Mouse (Mus musculus) activated CD4-positive, CD25-positive, alpha-beta regulatory T cell, adult 4 months (primary cell): Measurements from ENCODE around the gene Kif5a. TPM values are rescaled to one million over a fixed set of nuclear protein-coding genes. Genes with fewer than 3 reads are reported as not detected.

ENCODE experiments used
- ATAC-seq: one replicate; pipeline ENCODE4 v1.8.0; 2017
- polyA plus RNA-seq, 2 experiments: library from polyadenylated mRNA; unstranded; fragments of 100-300 nt; shearing (Covaris generic); gene quantifications; one replicate each; pipeline ENCODE4 v1.2.1; 2017

The Kif5a gene
- polyA plus RNA-seq, 2 experiments from 2014 or later, result 0.18 to 0.70 TPM

DNA sequence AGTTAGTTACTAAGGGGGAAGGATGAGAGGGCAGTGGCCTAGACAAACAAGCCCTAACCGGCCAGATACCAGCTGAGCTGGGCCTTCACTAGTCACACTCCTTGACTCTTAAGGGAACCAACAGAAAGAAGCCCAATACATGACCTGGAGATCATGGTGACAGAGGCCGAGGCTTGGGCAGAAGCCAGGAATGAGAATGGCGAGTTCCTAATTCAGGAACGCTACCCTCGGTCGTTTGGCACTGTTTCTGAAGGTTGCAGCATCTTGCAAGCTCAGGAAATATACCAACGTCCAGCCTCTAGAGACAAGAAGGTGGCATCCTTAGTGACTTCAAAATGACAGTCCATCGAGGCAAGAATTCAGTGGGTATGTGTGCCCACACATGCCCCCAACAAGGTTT lies 1.2 kb upstream of the Kif5a start:
- no peak for ATAC-seq

DNA sequence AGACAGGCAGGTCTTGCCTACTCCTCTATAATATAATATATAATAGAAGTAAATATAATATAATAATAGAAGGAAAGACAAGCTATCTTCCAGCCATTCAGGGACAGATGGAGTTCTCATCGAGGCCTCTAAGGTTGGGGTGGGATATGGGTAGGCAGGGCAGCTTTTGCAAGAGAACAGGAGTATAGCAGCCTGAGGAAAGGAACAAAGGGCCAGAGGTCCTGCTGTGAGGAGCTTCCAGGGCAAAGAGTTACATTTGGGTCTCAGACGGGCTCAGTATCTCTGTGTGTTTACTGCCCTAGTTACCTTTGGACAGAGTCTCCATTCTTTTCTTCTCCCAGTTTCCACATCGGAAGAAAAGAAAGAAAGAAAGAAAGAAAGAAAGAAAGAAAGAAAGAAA lies 483 bp upstream of the Kif5a start:
- no peak for ATAC-seq

DNA sequence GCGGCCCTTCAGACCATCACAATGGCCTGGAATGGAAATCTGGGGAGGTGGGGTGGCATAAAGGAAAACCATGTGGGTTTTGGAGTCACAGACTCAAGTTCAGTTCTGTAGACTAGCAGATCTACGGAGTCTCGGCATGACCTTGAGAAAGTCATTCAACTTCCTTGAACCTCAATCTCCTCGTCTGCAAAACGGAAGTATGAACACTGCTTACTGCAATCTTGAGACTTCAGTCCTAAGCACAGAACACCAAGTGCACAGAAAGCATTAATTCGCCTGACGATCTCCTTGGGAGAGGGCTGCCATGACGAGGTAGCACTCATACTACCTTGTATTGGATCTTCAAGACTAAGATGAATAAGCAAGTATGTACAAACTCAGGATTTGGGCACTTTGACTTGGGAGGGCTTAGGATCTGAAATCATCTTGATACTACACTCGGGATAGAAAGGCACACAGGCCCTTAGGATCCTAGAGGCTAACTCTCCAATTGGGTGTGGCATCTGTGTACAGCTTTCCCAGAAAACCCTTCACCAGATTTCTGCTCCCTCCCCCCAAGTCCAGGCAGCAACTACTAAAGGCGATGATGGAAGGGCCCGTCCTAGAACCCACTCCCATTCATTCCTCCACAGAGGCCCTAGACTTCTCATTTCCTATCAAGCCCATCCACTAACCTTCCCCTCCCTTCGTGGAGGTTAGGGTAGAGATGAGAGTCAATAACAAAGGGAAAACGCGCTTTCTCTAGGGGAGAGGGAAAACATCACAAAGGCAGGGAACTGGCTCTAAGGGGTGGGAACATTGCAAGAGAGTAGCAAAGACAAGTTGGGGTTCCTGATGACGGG lies 1.2 kb downstream of the Kif5a start:
- no peak for ATAC-seq

DNA sequence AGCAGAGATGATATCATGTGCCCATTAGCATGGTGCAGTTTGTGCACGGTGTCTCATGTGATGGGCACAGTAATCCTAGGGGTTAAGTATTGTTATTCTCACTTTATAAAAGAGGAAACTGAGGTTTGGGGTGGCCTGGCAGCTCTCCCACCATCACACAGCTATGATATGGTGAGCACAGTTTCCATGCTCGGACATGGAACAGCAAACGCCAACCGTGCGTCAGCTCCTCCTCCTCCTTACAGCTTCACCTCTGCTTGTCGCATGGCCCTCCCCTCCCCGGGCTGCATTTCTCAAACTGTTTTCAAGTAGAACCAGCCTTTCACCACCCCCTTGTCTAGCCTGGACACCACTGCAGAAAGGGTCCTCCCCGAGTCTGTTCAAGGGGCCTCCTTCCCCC lies 4.7 kb downstream of the Kif5a start:
- no peak for ATAC-seq

DNA sequence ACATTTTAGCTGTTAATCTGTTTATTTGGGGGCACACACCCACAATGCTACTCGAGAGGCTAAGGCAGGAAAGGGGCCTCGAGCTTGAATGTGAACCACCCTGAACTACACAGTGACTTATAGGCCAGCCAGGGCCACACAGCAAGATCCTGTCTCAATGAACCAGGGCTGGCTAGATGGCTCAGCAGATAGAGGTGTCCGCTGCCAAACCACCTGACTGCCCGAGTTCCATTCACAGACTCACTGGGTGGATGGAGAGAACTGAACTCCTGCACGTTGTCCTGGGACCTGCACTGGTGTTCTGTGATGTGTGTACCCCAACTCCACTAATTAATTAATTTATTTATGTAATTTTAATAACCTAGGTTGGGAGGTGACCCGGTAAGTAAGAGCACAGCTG lies 5.4 kb downstream of the Kif5a start:
- ATAC-seq, result no peak

DNA sequence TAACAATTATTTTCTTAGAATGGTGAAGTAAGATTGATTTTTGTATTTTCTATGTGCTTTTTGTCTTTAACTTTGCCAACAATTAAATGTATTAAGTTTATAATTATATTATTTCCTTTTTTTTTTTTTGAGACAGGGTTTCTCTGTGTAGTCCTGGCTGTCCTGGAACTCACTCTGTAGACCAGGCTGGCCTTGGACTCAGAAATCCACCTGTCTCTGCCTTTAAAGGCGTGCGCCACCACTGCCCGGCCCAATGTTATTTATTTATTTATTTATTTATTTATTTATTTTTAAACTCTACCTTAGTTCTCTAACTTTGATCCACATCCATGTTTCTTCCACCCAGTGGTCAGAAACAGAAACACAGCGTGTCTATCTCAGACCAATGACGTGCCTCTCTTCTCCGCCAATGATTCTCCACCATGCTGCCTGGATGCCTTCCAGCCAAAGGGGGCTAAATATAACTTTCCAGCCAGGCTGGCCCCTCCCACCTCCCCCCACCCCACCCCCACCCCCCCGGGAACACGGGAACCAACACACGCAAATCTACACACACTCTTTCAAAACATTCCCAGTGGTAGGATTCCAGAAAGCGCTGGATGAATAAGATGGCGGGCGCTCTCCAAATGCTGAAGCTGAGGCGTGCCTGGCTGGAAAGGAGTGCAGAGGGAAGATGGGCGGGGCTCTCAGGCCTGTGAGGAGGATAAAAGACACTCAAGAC lies 7.4 kb downstream of the Kif5a start:
- no peak for ATAC-seq

DNA sequence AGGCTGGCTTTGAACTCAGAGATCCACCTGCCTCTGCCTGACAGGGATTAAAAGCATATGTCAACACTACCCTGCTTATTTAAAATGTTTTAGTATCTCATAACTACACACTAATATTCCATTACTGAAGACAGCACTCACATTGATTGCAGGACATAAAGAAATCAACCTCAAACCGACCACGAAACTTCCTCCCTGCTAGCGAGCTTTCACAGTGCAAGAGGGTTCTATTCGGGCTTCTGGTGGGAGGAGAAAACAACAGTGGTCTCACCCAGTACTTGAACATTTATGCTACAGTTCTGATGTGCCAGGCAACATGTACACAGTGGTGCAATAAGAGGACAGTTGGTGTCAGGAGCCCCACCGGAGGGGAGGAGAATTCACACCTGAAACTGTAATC lies 12.3 kb downstream of the Kif5a start:
- no peak for ATAC-seq

DNA sequence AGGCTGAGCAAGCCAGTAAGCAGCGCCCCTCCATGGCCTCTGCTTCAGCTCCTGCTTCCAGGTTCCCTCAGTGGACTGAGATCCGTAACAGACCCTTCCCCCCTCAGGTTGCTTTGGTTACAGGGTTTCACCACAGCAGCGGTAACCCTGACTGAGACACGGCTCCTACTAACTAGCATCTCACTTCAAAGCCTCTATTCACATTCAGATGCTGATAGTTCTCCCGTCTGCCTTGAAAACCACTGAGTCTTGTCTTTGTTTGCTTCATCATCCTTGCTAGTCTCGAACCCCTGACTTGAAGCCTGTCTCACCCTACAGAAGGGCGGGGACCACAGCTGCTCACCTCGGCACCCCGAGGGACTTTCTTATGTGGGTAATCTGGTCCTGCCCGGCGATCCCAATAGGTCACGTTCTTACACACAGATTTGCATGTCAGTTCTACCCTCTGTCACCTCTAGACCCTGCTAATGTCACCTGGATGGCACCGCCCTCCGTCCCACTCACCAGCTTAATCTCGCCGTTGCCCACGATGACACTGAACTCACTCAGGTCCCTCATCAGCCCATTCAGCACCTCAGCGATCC lies 24.8 kb downstream of the Kif5a start:
- ATAC-seq, result no peak

DNA sequence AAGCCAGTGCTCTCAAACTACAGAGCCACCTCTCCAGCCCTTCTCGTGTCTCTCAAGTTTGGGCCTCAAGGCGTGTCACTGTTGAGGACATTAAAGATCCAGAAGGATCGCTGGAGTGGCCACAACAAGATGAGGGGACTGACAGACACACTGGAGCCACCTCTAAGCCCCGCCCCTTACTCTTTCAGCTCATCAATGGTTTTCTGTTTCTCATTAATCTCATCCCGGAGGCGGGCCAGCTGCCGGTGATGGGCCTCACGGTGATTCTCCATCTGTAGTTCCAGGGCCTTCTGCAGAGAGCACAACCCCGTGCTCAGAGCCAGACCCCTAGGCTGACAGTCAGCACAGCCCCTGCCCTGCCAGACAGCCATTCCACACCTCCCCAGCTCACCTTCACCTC lies 26.6 kb downstream of the Kif5a start:
- no peak for ATAC-seq

DNA sequence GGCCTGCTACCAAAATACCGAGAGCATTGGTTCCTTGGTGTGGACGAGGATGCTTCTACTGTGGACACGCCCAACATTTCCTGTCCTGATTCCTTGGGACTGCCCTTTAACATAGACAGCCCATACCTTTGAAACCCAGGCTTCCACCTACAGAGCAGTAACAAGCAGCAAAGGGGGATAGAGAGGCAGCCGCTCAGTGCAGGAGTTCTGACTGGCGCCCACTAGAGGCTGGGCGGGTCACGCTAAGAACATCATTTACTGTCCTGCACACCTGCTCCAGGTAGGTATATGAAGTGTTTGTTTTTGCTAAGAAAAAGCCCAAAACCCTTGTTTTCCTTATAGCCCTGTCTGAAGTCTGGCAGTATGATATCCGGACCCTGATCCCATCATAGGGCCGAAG lies 30.0 kb downstream of the Kif5a start:
- ATAC-seq, result no peak

DNA sequence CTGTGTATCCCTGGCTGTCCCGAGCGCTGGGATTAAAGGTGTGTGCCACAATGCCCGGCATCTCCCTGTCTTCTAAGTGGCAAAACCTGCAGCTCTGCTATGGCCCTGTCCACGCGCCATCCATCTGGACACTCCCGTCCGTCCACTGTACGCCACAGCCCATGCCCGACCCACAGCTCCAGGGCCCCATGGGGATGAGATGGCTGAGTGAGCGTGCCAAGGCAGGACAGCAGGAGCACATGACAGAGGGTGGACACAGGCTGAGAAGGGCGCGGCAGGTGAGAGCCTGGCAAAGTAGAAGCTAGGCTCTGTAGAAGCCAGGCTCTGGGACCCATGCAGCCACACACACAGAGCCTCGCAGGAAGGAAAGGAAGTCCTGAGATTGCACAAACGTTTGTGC lies 31.4 kb downstream of the Kif5a start:
- ATAC-seq, result no peak

DNA sequence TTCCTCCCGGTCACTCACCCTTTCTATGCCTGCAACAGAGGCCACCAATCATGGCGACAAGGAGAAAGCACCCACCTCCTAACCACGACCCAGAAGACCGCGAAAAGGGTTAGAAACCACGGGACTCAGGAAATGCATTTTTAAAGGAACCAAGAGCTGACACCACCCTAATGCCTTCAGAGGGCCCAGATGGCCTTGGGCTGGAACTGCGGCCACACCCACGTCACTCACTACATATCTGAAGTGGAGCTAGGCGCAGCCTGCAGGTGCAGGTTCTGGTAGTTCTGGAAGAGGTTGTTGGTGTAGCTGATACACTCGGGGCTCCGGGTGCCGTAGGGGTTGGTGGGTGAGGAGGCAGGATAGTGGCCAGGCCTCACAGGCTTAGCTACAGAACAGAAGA lies 32.5 kb downstream of the Kif5a start:
- ATAC-seq, result no peak

DNA sequence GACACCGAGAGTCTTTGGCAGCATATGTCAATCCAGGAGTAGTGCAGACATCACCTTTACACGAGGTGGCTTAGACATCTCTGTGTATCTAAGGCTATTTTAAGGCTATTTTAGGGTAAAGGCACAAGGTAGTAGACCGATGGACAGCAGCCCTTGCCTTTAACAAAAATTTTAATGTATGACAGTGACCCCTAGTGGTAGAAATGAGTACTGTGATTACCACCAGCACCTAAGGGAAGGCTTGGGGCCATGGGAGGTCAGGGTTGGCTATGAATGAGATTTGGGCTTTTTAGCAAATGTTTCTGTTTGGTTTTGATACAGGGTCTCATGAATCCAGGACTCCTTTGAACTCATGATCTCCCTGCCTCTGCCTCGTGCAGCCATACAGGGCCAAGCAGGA lies 34.3 kb downstream of the Kif5a start:
- peak; percentile 32 for ATAC-seq

DNA sequence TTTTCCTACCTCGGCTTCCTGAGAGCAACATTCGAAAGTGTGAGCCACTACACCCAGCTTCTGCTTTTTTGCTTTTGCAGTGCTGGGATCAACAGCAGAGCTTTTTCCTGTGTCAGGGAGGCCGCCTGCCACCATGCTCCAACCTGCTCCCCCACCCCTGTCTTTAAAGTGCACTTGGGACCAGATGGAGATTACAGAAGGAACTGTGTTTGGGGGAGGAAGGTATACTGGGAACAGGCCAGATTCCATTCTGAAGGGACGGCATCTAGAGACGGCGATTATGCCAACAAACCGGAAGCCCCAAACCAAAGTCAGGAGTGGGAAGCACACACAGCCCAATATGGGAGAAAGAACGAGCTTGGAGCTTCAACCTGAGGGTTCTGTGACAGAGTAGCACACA lies 36.0 kb downstream of the Kif5a start:
- ATAC-seq, result no peak

DNA sequence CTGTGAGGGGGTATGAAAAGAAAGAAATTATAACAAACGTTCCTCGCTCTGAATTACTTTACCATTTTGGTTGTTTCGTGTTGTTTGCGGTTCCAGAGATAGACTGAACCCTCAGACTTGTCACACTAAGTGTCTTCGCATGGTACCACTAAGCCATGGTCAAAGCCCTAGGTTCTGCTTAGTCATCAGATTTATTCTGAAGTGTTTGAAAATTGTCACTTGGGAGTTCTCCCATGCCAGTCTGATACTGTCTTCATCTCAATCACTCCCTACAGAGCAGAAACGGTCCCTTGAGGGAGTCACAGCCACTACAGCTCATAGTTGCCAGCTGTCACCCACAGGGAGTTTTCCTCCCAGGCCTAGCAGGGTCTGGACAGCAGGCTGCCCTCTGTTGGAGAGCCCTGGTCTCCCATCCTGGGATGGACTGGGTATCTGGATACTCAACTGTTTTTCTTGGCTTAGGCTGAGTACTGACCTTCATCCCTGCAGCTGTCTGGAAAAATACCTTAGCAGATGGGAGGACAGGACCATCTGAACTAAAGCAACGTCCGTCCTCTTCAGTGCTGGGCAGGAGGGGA lies 36.7 kb downstream of the Kif5a start:
- no peak for ATAC-seq

DNA sequence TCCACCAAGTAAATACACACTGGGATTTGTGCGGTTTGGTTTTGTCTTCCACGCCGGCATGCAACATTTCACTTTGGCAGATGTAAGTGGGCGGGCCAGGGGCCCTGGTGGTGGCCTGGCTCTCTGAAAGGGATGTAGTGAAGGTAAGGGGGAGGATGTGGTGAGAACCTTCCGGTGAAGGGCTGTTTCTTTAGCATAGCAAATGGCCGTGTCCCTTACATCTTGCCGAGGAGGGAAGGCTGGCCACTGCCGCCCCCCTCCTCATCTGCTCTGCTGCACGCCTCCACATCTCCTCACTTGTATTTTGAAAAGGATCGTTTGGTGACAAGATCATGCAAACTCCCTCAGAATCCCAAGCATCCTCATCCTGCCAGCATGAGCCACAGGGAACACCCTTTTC lies 37.4 kb downstream of the Kif5a start:
- peak; percentile 96 for ATAC-seq

DNA sequence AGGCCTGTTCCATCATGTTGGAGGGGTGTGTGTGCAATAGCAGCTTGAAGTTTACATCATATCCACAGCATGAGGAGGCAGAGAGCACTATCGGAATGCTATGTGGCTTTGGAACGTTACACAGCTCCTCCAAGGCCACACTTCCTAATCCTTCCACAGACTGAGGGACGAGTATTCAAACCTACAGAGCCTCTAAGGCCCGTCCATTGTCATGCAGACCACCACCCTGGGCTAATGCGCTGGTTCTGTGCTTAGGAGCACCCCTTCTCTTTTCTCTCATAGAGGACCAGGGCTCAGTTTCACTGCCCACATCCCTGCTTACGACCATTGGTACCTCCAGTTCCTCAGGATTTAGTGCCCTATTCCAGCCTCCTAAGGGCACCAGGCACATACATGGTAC lies 37.9 kb downstream of the Kif5a start:
- no peak for ATAC-seq

DNA sequence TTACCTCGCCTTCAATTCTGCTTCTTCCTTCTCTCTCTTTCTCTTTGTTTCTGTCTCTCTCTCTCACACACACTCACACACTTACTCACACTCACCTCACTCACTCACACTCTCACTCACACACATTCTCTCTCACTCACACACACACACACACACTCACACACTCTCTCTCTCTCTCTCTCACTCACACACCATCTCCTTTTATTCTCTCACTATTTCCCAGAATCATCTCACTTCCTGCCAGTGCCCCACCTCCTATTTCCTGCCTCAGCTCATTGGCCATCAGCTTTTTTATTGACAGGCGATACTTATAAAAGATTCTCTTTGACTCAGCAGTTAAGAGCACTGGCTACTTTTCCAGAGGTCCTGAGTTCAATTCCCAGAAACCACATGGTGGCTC lies 44.8 kb downstream of the Kif5a start:
- peak; percentile 49 for ATAC-seq

DNA sequence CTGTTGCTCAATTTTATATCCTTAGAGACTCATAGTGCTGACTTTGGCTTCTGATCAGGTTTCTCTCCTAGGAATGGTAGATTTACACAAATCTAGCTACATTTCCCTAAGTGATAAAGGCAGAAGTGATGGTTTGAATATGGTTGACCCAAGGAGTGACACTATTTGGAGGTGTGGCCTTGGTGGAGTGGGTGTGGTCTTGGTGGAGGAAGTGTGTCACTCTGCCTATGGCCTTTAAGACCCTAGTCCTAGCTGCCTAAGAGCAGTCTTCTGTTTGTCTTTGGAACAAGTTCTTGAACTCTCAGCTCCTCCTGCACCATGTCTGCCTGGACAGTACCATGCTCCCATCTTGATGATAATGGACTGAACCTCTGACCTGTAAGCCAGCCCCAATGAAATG lies 46.0 kb downstream of the Kif5a start:
- no peak for ATAC-seq

DNA sequence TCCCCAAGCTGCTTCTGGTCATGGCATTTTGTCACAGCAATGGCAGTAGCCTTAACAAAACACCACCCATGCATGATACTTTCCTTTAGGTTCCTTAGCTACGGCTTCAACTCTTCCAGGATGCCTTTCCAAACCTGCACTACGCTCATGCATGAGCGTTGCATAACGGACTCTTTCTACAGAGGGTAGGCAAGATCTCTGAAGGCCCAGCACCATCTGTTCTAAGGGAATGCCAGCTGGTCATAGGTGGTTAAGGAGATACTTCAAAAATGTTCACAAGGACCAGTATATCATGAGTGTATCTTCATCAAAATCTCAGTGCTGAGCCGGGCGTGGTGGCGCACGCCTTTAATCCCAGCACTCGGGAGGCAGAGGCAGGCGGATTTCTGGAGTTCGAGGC lies 46.7 kb downstream of the Kif5a start:
- no peak for ATAC-seq

DNA sequence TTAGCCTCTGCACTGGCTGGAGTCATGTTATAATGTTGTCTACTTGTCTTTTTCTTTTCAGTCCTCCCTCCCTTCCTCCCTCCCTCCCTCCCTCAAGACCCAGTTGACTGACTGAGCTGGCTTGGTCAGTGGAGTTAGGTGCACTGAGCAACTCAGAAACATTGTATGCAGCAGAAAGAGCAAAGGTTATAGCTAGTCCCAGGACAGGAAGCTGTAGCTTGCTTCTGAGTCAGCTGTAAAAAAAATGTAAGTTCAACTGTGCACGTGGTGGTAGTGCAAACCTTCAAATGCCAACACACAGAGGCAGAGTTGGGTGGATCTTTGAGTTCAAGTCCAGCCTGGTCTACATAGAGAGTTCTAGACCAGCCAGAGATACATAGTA lies 48.7 kb downstream of the Kif5a start:
- ATAC-seq, result no peak

DNA sequence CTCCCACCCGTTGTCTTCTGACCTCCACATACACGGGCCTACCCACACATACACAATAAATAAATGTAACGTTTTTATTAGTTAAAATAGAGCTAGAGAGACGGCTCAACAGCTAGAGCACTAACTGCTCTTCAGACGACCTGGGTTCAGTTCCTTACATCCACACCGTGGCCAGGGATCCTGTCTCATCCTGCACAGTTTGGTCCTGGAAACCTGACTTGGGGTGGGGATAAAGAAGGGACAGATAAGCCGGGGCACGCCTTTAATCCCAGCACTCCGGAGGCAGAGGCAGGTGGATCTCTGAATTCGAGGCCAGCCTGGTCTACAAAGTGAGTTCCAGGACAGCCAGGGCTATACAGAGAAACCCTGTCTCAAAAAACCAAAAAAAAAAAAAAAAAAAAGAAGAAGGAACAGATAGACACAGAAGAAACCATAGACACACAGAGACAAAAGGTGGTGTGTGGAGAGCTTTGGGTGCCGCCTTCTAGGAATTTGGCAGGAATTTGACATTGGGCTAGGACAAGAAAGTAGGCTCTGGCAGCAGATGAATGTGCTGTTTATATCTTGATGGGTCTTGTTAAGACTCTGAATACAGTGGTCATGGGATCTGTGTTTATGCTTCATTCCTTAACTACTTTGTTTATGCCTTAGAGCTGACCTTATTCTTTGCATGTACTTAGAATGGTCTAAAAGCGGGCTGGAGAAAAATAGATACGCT lies 49.3 kb downstream of the Kif5a start:
- no peak for ATAC-seq

DNA sequence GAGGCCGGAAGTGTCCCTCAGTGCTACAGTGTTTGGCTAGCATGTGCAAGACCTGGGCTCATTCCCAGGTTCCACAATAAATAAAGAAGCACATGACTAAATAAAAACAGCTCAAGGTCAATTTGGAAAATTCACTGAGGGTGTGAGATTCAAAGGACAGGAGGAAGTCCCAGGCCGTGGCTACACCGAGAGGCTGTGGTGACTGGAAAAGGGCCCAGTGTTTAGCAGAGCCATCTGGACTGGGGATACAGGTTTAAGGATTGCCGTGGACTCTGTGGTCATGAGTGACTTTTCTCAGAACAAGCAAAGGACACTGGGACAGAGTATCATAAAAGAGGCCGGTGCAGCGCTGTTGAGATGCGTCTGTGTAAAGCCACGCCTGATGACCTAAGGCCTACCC lies 49.9 kb downstream of the Kif5a start:
- no peak for ATAC-seq
